Mouse (Mus musculus) lung, postnatal 0 days (tissue): Measurements from ENCODE around the gene Rbfox2. TPM values are rescaled to one million over a fixed set of nuclear protein-coding genes. Genes with fewer than 3 reads are reported as not detected.
"Not testable (repeated sequence)": the region's sequence is repeated elsewhere in the genome, so short reads cannot be mapped to it uniquely, and the experiment has no call there.

Experiments used
- ATAC-seq: fragments of 200-750 bp; cut with Nextera tagmentation; 2 replicates; pipeline ENCODE4 v1.8.0; 2017; ENCODE audit warnings: moderate library complexity
- DNase-seq: peaks from one replicate; pipeline ENCODE4 v3.0.0-alpha.2; 2016; ENCODE audit warnings: low spot score
- H3K27ac ChIP-seq: fragments of 300-500 bp; sonication (generic); 2 replicates; pipeline ENCODE4 v1.5.1; 2014; ENCODE audit warnings: antibody characterized with exemption, mild to moderate bottlenecking, low read length, mixed read lengths
- H3K27me3 ChIP-seq: fragments of 300-500 bp; sonication (generic); replicated peaks from 2 replicates; pipeline ENCODE4 v1.6.1; 2014; ENCODE audit warnings: low read length, mixed read lengths; ENCODE audit not compliant: insufficient read depth
- H3K36me3 ChIP-seq: fragments of 300-500 bp; sonication (generic); 2 replicates; pipeline ENCODE4 v1.6.1; 2014; ENCODE audit warnings: low read length, mixed read lengths; ENCODE audit not compliant: insufficient read depth
- H3K4me1 ChIP-seq: fragments of 300-500 bp; sonication (generic); 2 replicates; pipeline ENCODE4 v1.6.1; 2014; ENCODE audit warnings: antibody characterized with exemption, low read depth, low read length, mixed read lengths; ENCODE audit not compliant: insufficient read depth
- H3K4me2 ChIP-seq: fragments of 300-500 bp; sonication (generic); replicated peaks from 2 replicates; pipeline ENCODE4 v1.6.1; 2014; ENCODE audit warnings: low read depth, mild to moderate bottlenecking, low read length, moderate library complexity, mixed read lengths
- H3K4me3 ChIP-seq: fragments of 300-500 bp; sonication (generic); 2 replicates; pipeline ENCODE4 v1.5.1; 2014; ENCODE audit warnings: low read depth, low read length
- H3K9ac ChIP-seq: fragments of 300-500 bp; sonication (generic); replicated peaks from 2 replicates; pipeline ENCODE4 v1.6.1; 2014; ENCODE audit warnings: low read depth, mild to moderate bottlenecking
- H3K9me3 ChIP-seq: fragments of 300-500 bp; sonication (generic); 2 replicates; pipeline ENCODE4 v1.6.1; 2016; ENCODE audit warnings: low read length, mixed read lengths
- CTCF ChIP-seq: IDR thresholded peaks from 2 replicates; pipeline ENCODE4 v1.5.1; 2016; ENCODE audit warnings: antibody characterized with exemption, mild to moderate bottlenecking
- EP300 ChIP-seq: IDR thresholded peaks from 2 replicates; pipeline ENCODE4 v1.6.1; 2016; ENCODE audit warnings: antibody characterized with exemption, mild to moderate bottlenecking, control low read depth
- WGBS: fragments of 180-500 bp; shearing (Covaris S2); extraction: QIAGEN DNeasy Blood & Tissue Kit; methylation state at CpG from one replicate; pipeline ENCODE4 v1.1.7; 2014; 5-methylcytosine and 5-hydroxymethylcytosine counted together
- polyA plus RNA-seq: library from polyadenylated mRNA; unstranded; fragments of >200 nt; fragmentation: Nextera tagmentation; extraction: Ambion mirVana; gene quantifications from 2 replicates; pipeline ENCODE4 v1.2.1, GENCODE M21; 2015

The Rbfox2 gene
- polyA plus RNA-seq, 1 experiment from 2014 or later = 17.4 TPM

DNA sequence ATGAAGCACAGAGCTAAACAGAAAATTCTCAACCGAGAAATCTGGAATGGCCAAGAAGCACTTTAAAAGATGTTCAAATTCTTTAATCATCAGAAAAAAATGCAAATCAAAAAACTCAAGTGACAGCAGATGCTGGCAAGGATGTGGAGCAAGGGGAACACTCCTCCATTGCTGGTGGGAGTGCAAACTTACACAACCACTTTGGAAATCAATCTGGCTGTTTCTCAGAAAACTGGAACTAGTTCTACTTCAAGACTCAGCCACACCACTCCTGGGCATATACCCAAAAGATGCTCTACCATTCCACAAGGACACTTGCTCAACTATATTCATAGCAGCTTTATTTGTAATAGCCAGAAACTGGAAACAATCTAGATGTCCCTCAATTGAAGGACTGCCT is 37.3 kb downstream of the Rbfox2 start:
- H3K27me3 ChIP-seq, H3K9ac ChIP-seq, H3K9me3 ChIP-seq, H3K36me3 ChIP-seq, H3K27ac ChIP-seq, H3K4me3 ChIP-seq, H3K4me2 ChIP-seq, H3K4me1 ChIP-seq: not testable (repeated sequence)
- 35% methylated on average over 1 of the region's 1 CpGs for WGBS
- DNase-seq (peak; percentile 51), ATAC-seq (peak; percentile 28; the same call in 1 of the 2 replicates)
- TF ChIP-seq EP300 = peak; percentile 27; the same call in 1 of the 2 replicates

GRCm38 (mm10) chr15:77268415-77268814 is 38.4 kb downstream of the Rbfox2 start:
- Histone ChIP-seq H3K27me3 (no peaks in the 10 kb centered on the region), H3K9ac (no peak overlapping the region), H3K4me2 (no peak overlapping the region), H3K9me3 (no peaks in the 10 kb centered on the region), H3K4me3 (no peak overlapping the region), H3K36me3 (no peaks in the 10 kb centered on the region), H3K27ac (no peak overlapping the region), H3K4me1 (no peaks in the 10 kb centered on the region; the same call in 1 of the 2 replicates)
- DNase-seq = no peak
- WGBS = 81% methylated on average over 3 of the region's 3 CpGs
- ATAC-seq = no peak
- TF ChIP-seq EP300 (no peak), CTCF (no peak)

DNA sequence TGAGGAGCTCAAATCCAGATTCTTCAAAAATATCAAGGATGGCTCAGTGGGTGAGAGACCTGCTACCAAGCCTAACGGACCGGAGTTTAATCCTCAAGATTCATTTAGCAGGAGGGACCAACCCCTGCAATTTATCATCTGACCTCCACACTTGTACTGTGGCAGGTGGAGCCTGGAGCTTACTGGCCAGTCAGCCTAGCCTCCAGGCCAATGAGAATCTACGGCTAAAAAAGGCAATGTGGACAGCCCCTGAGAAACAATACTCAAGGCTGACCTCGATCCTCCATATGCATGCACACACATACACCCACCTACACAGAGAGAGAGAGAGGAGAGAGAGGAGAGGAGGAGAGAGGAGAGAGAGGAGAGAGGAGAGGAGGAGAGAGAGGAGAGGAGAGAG is 41.5 kb downstream of the Rbfox2 start:
- H3K4me2 ChIP-seq = no peak overlapping the region
- no peaks in the 10 kb centered on the region; the same call in 1 of the 2 replicates for H3K4me1 ChIP-seq
- H3K9ac ChIP-seq = no peak overlapping the region
- no peaks in the 10 kb centered on the region for H3K36me3 ChIP-seq
- 28% methylated on average over 4 of the region's 4 CpGs for WGBS
- DNase-seq (no peak), ATAC-seq (no peak; the same call in 1 of the 2 replicates)
- H3K27me3 ChIP-seq = no peaks in the 10 kb centered on the region
- TF ChIP-seq EP300 (no peak), CTCF (no peak)
- H3K4me3 ChIP-seq = no peak overlapping the region
- H3K27ac ChIP-seq = no peak overlapping the region
- no peaks in the 10 kb centered on the region for H3K9me3 ChIP-seq

- H3K9ac ChIP-seq = no peak overlapping the region
- ATAC-seq = no peak
- no peak overlapping the region for H3K4me2 ChIP-seq
- no peak for TF ChIP-seq CTCF
- 90% methylated on average over 5 of the region's 5 CpGs for WGBS
- H3K36me3 ChIP-seq = no peaks in the 10 kb centered on the region
- H3K27ac ChIP-seq = no peak overlapping the region
- H3K9me3 ChIP-seq = no peaks in the 10 kb centered on the region
- H3K27me3 ChIP-seq = no peaks in the 10 kb centered on the region
- H3K4me1 ChIP-seq = no peaks in the 10 kb centered on the region; the same call in 1 of the 2 replicates
- no peak for DNase-seq
- H3K4me3 ChIP-seq = no peak overlapping the region
These were observed 42.5 kb downstream of the Rbfox2 start for GRCm38 (mm10) chr15:77264314-77264713.

GRCm38 (mm10) chr15:77262782-77263181 is 44.0 kb downstream of the Rbfox2 start:
- no peaks in the 10 kb centered on the region for H3K9me3 ChIP-seq
- ATAC-seq (no peak), DNase-seq (no peak)
- no peak overlapping the region for H3K9ac ChIP-seq
- H3K36me3 ChIP-seq = no peaks in the 10 kb centered on the region
- H3K4me2 ChIP-seq = no peak overlapping the region
- peaks cover 9% of the 10 kb centered on the region; the same call in 1 of the 2 replicates for H3K4me1 ChIP-seq
- H3K27me3 ChIP-seq = no peaks in the 10 kb centered on the region
- TF ChIP-seq EP300 = no peak
- no peak for TF ChIP-seq CTCF
- H3K4me3 ChIP-seq = no peak overlapping the region
- WGBS = 92% methylated on average over 2 of the region's 2 CpGs
- H3K27ac ChIP-seq = no peak overlapping the region

DNA sequence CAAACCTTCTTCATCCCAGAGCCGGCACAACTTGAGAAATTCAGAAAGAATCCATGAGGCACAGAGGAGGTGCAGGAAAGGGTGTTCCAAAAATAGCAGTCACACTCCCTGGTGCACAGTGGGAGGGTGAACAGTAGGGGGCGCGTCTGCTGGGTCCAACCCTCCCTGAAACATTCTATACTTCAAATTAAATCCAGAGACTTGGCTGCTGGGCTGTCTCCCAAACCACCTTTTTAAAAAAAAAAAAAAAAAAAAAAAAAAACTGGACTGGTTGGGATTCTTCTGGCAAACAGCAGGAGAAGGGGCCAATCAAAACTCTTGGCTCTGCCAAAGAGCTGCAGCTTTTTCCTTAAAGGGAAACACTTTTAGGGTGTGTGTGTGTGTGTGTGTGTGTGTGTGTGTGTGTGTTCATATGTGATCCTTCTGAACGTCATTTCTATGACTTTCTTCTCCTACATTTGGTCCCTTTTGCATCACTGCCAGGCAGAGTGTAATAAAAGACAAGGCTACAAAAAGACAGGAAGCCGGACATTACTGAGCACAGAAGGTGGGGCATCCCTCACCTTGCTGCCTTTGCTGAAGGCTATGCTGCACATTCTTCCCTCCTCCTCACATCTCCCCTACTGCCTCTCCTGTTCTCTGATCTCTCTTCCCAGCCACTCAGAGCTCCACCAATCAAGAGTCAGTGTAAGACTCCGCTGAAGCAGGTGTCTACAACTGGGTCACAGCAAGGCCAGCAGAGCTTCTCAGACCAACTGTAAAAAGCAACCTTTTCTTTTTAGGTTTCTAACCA is 49.2 kb downstream of the Rbfox2 start:
- Histone ChIP-seq H3K4me2 (no peak overlapping the region), H3K4me1 (peaks cover 13% of the 10 kb centered on the region; the same call in 1 of the 2 replicates), H3K9ac (no peak overlapping the region), H3K36me3 (no peaks in the 10 kb centered on the region), H3K27me3 (no peaks in the 10 kb centered on the region), H3K27ac (no peak overlapping the region), H3K9me3 (no peaks in the 10 kb centered on the region), H3K4me3 (no peak overlapping the region)
- ATAC-seq = peak; percentile 77
- 24% methylated on average over 6 of the region's 6 CpGs for WGBS
- DNase-seq = peak; percentile 77
- TF ChIP-seq CTCF (peak; percentile 75), EP300 (no peak)
